Mouse (Mus musculus) lung, adult 2 months (tissue): ENCODE results near the gene Cfap54.

Source experiments
- CTCF ChIP-seq: fragments of 200-500 bp; IDR thresholded peaks from 2 replicates; pipeline ENCODE4 v1.5.1; 2011; ENCODE audit warnings: mild to moderate bottlenecking, low read length, control low read depth; ENCODE audit not compliant: insufficient read depth
- POLR2A ChIP-seq: fragments of 200-500 bp; IDR thresholded peaks from 2 replicates; pipeline ENCODE4 v1.6.1; 2011; ENCODE audit warnings: low read depth, mild to moderate bottlenecking, control low read depth, low read length, borderline replicate concordance; ENCODE audit errors: extremely low read depth

GRCm38 (mm10) chr10:92965134-92965533 is 116.3 kb downstream of the Cfap54 start:
- TF ChIP-seq POLR2A (no peak), CTCF (no peak)
